Mouse (Mus musculus) liver, adult 2 months (tissue): ENCODE results near the gene Rsf1. TPM values are rescaled to one million over a fixed set of nuclear protein-coding genes. Genes with fewer than 3 reads are reported as not detected.

Source experiments
- DNase-seq: peaks from one replicate; pipeline ENCODE4 v3.0.0-alpha.2; 2011; ENCODE audit warnings: low read depth, low spot score; ENCODE audit errors: extremely low read depth
- H3K27ac ChIP-seq: fragments of 200-500 bp; replicated peaks from 2 replicates; pipeline ENCODE4 v1.5.1; 2012; ENCODE audit warnings: low read depth, mild to moderate bottlenecking, control low read depth, inconsistent platforms, low read length; ENCODE audit not compliant: insufficient read depth
- H3K27me3 ChIP-seq: fragments of 200-500 bp; 2 replicates; pipeline ENCODE4 v1.6.1; 2012; ENCODE audit warnings: mild to moderate bottlenecking, moderate library complexity, low read length, inconsistent platforms; ENCODE audit not compliant: control insufficient read depth, insufficient read depth
- H3K36me3 ChIP-seq: fragments of 200-500 bp; 2 replicates; pipeline ENCODE4 v1.6.1; 2012; ENCODE audit warnings: low read length, inconsistent platforms; ENCODE audit not compliant: control insufficient read depth, insufficient read depth
- H3K4me1 ChIP-seq: fragments of 200-500 bp; 2 replicates; pipeline ENCODE4 v1.6.1; 2011; ENCODE audit warnings: low read length; ENCODE audit not compliant: control insufficient read depth, insufficient read depth
- H3K4me3 ChIP-seq: fragments of 200-500 bp; 2 replicates; pipeline ENCODE4 v1.5.1; 2011; ENCODE audit warnings: low read depth, mild to moderate bottlenecking, control low read depth, low read length, moderate library complexity; ENCODE audit not compliant: insufficient read depth
- H3K79me2 ChIP-seq: fragments of 200-500 bp; 2 replicates; pipeline ENCODE4 v1.6.1; 2012; ENCODE audit warnings: inconsistent platforms, mild to moderate bottlenecking, low read length, moderate library complexity; ENCODE audit not compliant: control insufficient read depth, insufficient read depth
- H3K9ac ChIP-seq: fragments of 200-500 bp; 2 replicates; pipeline ENCODE4 v1.6.1; 2012; ENCODE audit warnings: low read depth, mild to moderate bottlenecking, control low read depth, inconsistent platforms, low read length
- CTCF ChIP-seq: fragments of 200-500 bp; IDR thresholded peaks from 2 replicates; pipeline ENCODE4 v1.5.1; 2011; ENCODE audit warnings: low read depth, low read length, control low read depth
- POLR2A ChIP-seq: fragments of 200-500 bp; IDR thresholded peaks from 2 replicates; pipeline ENCODE4 v1.6.1; 2011; ENCODE audit warnings: low read length, control low read depth; ENCODE audit not compliant: insufficient read depth; ENCODE audit errors: extremely low read depth
- WGBS: fragments of 180-500 bp; shearing (Covaris S2); methylation state at CpG from one replicate; pipeline ENCODE4 v1.1.7; 2018; 5-methylcytosine and 5-hydroxymethylcytosine counted together
- polyA plus RNA-seq: library from polyadenylated mRNA; depleted of rRNA; stranded (reverse); fragments of >200 nt; gene quantifications from 2 replicates; pipeline ENCODE4 v1.2.3, GENCODE M21; 2012
- total RNA-seq: library from RNA; depleted of rRNA; stranded (reverse); fragments of >200 nt; gene quantifications from 2 replicates; pipeline ENCODE4 v1.2.3, GENCODE M21; 2014

Gene Rsf1
- total and polyA plus RNA-seq, 2 experiments: 1.2 to 8.0 TPM

- 86% methylated on average over 2 of the region's 2 CpGs for WGBS
- H3K4me1 ChIP-seq: no peaks in the 10 kb centered on the region
Measured at GRCm38 (mm10) chr7:97563576-97563975, 16.1 kb upstream of the Rsf1 start.

DNA sequence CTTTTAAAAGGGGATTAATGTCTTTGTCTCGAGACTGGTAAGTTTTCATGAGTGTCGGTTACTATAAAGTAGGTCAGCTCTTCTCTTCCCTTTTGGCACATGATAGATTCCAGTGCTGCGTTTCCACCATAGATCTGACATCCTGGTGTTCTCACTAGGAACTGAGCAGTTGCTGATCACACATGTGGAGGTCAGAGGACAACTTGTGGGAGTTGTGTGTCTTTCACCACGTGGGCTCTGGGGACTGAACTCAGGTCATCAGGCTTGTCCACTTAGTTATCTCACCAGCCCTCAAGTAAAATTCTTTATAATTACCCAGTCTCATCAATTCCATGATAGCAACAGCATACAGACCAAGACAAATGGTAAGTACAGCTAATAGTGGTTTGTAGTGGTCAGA lies 10.3 kb upstream of the Rsf1 start:
- Histone ChIP-seq H3K27me3 (no peaks in the 10 kb centered on the region), H3K79me2 (no peaks in the 10 kb centered on the region; the same call in 1 of the 2 replicates), H3K4me3 (no peak overlapping the region), H3K9ac (no peak overlapping the region), H3K27ac (no peak overlapping the region), H3K4me1 (peaks cover 8% of the 10 kb centered on the region), H3K36me3 (peaks cover 22% of the 10 kb centered on the region; the same call in 1 of the 2 replicates)
- 24% methylated on average over 4 of the region's 4 CpGs for WGBS
- peak; percentile 87 for DNase-seq
- TF ChIP-seq CTCF (0 out of 2 replicates have a peak, but pooled peaks have one; percentile 1), POLR2A (no peak)

More at GRCm38 (mm10) chr7:97563576-97563975, 16.1 kb upstream of the Rsf1 start:
- no peak overlapping the region for H3K9ac ChIP-seq
- no peak for DNase-seq
- peaks cover 14% of the 10 kb centered on the region; the same call in 1 of the 2 replicates for H3K36me3 ChIP-seq
- no peak overlapping the region for H3K27ac ChIP-seq
- H3K27me3 ChIP-seq: no peaks in the 10 kb centered on the region
- no peak overlapping the region for H3K4me3 ChIP-seq
- H3K79me2 ChIP-seq: no peaks in the 10 kb centered on the region; the same call in 1 of the 2 replicates
- TF ChIP-seq POLR2A: no peak
- no peak for TF ChIP-seq CTCF

- Histone ChIP-seq H3K27me3 (no peaks in the 10 kb centered on the region), H3K79me2 (no peaks in the 10 kb centered on the region; the same call in 1 of the 2 replicates), H3K36me3 (peaks cover 23% of the 10 kb centered on the region), H3K27ac (no peak overlapping the region), H3K4me1 (peaks cover 8% of the 10 kb centered on the region), H3K4me3 (no peak overlapping the region), H3K9ac (no peak overlapping the region)
- peak; percentile 66 for DNase-seq
- TF ChIP-seq CTCF (peak; percentile 83), POLR2A (no peak)
- WGBS: 27% methylated on average over 1 of the region's 1 CpGs
Measured at GRCm38 (mm10) chr7:97570389-97570788, 9.3 kb upstream of the Rsf1 start.

DNA sequence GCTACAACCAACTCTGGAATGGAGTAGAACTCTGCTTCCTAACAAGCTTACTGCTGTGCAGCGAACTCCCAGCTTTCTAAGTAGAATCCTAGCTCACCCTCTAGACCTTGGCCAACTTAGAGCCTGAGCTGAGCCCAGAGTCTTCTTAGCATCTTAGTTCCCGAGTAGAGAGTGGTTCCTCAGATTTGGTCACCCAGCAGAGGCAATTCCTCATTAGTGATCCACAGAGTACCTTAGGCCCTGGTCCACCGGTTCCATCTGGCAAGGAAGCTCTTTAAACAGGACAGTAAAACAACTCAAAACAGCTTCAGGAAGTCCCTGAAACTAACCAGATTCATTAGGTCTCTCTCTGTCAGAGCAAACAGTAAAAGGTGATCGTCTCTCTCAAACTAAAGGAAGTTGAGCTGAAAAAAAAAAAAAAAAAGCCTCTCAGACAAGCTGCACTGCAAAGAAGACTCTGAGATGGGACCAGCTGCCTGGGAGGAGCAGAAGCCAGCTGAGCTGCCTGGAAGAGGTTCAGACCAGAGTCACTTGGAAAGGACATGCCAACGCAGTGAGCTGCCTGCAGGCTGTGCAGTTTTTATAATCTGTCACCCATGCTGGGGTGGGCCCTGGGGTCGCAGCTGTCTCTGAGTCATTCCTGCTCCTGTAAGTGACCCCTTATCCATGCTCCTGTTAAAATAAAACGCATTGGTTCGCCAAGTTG lies 1.2 kb upstream of the Rsf1 start:
- peaks cover 11% of the 10 kb centered on the region for H3K36me3 ChIP-seq

DNA sequence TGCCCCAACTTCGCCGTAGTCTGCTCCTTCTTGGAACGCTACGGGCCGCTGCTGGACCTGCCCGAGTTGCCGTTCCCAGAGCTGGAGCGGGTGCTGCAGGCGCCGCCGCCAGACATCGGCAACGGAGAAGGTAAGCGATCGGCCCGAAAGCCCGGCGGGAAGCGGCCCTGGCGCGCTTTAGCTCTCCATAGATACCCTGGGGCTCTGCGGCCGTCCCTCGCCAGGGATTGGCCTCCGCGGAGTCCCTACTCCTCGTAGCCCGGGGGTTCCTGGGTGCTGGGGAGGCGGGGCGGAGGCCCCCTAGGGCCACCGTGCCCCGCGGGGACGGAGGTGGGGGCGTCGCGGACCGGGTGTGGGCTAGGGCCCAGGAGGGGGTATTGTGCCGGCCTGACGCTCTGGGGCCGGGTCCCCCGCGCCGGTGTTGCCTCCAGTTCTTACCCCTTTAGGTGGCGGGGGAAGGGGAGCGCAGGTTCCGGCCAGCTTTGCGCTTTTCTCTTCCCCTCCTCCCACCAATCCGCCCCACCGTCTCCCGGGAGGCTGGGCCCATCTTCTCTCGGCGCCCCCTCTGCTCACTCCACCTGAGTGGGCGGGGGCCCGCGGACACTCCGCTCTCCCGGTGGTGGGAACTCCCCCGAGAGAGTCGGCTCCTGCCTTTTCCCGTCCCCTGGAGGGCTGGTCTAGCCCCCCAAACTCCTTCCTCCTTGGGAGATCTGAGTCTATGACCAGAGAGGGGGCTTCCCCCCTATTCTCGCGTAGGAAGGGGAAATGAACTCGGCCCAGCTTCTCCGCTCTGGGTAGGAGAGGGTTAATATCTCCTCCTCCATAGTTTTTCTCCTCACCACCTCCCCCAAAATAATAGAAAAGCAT lies 520 bp downstream of the Rsf1 start:
- DNase-seq: no peak
- Histone ChIP-seq H3K36me3 (0 out of 2 replicates have a peak, but pooled peaks cover 3% of the 10 kb centered on the region), H3K79me2 (peaks cover 10% of the 10 kb centered on the region; the same call in 1 of the 2 replicates)

More for the DNA sequence above, 1.2 kb upstream of the Rsf1 start:
- DNase-seq: peak; percentile 63
- TF ChIP-seq POLR2A (no peak), CTCF (0 out of 2 replicates have a peak, but pooled peaks have one; percentile 5)
- Histone ChIP-seq H3K27ac (peak overlapping the region; percentile 87), H3K27me3 (no peaks in the 10 kb centered on the region), H3K9ac (peak overlapping the region; percentile 79), H3K4me1 (peaks cover 7% of the 10 kb centered on the region; the same call in 1 of the 2 replicates), H3K4me3 (peak overlapping the region; percentile 57), H3K79me2 (peaks cover 2% of the 10 kb centered on the region; the same call in 1 of the 2 replicates)
- WGBS: 22% methylated on average over 8 of the region's 8 CpGs

More for the DNA sequence above, 520 bp downstream of the Rsf1 start:
- Histone ChIP-seq H3K4me3 (peak overlapping the region; percentile 89), H3K9ac (peak overlapping the region; percentile 96), H3K27me3 (no peaks in the 10 kb centered on the region), H3K4me1 (peaks cover 7% of the 10 kb centered on the region; the same call in 1 of the 2 replicates), H3K27ac (peak overlapping the region; percentile 79)
- no peak for TF ChIP-seq POLR2A
- no peak for TF ChIP-seq CTCF
- under 1% methylated on average over 65 of the region's 65 CpGs for WGBS
